Mouse (Mus musculus) kidney, embryonic 15.5 days (tissue): ENCODE data around the gene Dpyd. TPM values are rescaled to one million over a fixed set of nuclear protein-coding genes. Genes with fewer than 3 reads are reported as not detected.

Experiments used
- ATAC-seq: fragments of 200-750 bp; cut with Nextera tagmentation; replicated peaks from 2 replicates; pipeline ENCODE4 v1.8.0; 2017; ENCODE audit warnings: moderate TSS enrichment; ENCODE audit not compliant: low FRiP score
- H3K27ac ChIP-seq: fragments of 300-500 bp; sonication (generic); 2 replicates; pipeline ENCODE4 v1.5.1; 2015; ENCODE audit warnings: mild to moderate bottlenecking, inconsistent platforms
- H3K27me3 ChIP-seq: fragments of 300-500 bp; sonication (generic); 2 replicates; pipeline ENCODE4 v1.6.1; 2015; ENCODE audit warnings: inconsistent platforms
- H3K36me3 ChIP-seq: fragments of 300-500 bp; sonication (generic); 2 replicates; pipeline ENCODE4 v1.6.1; 2015; ENCODE audit warnings: inconsistent platforms
- H3K4me1 ChIP-seq: fragments of 300-500 bp; sonication (generic); 2 replicates; pipeline ENCODE4 v1.6.1; 2015; ENCODE audit warnings: inconsistent platforms
- H3K4me2 ChIP-seq: fragments of 300-500 bp; sonication (generic); 2 replicates; pipeline ENCODE4 v1.6.1; 2015; ENCODE audit warnings: moderate library complexity, mild to moderate bottlenecking, inconsistent platforms
- H3K4me3 ChIP-seq: fragments of 300-500 bp; sonication (generic); replicated peaks from 2 replicates; pipeline ENCODE4 v1.5.1; 2015; ENCODE audit warnings: mild to moderate bottlenecking, inconsistent platforms
- H3K9ac ChIP-seq: fragments of 300-500 bp; sonication (generic); 2 replicates; pipeline ENCODE4 v1.6.1; 2015; ENCODE audit warnings: mild to moderate bottlenecking, inconsistent platforms
- H3K9me3 ChIP-seq: fragments of 300-500 bp; sonication (generic); replicated peaks from 2 replicates; pipeline ENCODE4 v1.6.1; 2016; ENCODE audit warnings: inconsistent platforms
- WGBS: fragments of 180-500 bp; shearing (Covaris S2); methylation state at CpG from one replicate; pipeline ENCODE4 v1.1.7; 2015; ENCODE audit warnings: mixed read lengths; 5-methylcytosine and 5-hydroxymethylcytosine counted together
- polyA plus RNA-seq: library from polyadenylated mRNA; unstranded; fragments of >200 nt; fragmentation: Nextera tagmentation; extraction: Ambion mirVana; gene quantifications from 2 replicates; pipeline ENCODE4 v1.2.1, GENCODE M21; 2015

Dpyd gene
- polyA plus RNA-seq, 1 experiment from 2014 or later: 5.6 TPM

DNA sequence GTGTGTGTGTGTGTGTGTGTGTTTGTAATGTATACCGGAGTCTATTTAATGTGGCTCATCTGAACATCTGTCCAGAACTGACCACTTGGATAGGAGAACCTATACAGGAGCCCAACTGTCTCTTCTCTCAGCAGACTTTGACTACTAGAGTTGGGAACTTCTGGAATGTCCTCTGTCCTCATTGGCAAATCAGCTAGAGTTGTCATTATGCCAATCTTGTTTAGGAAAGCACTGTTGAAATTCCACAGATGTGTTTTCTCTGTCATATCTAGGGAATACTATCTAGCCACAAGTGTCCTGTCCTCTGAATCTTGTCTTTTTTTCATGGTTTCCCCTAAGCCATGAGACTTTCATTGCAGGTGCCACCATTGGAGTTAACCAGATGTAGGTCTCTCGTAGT is 718.7 kb downstream of the Dpyd start:
- Histone ChIP-seq H3K27me3 (no peaks in the 10 kb centered on the region), H3K27ac (no peak overlapping the region), H3K4me2 (no peak overlapping the region), H3K9ac (no peak overlapping the region), H3K9me3 (no peaks in the 10 kb centered on the region), H3K36me3 (no peaks in the 10 kb centered on the region), H3K4me3 (no peak overlapping the region), H3K4me1 (no peaks in the 10 kb centered on the region)
- WGBS: 93% methylated on average over 2 of the region's 2 CpGs
- ATAC-seq: no peak

DNA sequence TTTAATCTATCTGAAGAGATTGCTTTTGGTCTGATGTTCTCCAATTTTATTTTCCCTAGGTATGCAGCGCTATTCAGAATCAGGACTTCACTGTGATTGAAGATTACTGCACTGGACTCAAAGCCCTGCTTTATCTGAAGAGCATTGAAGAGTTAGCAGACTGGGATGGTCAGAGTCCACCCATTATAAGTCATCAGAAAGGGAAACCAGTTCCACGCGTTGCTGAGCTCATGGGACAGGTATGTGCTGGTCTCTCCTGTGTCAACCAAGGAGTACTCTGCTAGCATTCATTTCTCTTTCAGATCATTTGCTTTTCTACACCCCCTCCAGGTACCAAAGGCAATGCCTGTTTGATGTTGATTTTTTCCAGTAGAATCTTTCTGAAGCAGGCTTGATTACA is 752.8 kb downstream of the Dpyd start:
- 94% methylated on average over 3 of the region's 3 CpGs for WGBS
- Histone ChIP-seq H3K4me1 (no peaks in the 10 kb centered on the region), H3K9me3 (no peaks in the 10 kb centered on the region), H3K27me3 (no peaks in the 10 kb centered on the region), H3K4me2 (no peak overlapping the region), H3K4me3 (no peak overlapping the region), H3K9ac (no peak overlapping the region), H3K27ac (no peak overlapping the region), H3K36me3 (no peaks in the 10 kb centered on the region)
- ATAC-seq: no peak

GRCm38 (mm10) chr3:119329063-119329462 is 767.1 kb downstream of the Dpyd start:
- Histone ChIP-seq H3K27me3 (no peaks in the 10 kb centered on the region), H3K27ac (no peak overlapping the region), H3K9me3 (no peaks in the 10 kb centered on the region), H3K9ac (no peak overlapping the region), H3K4me1 (no peaks in the 10 kb centered on the region), H3K36me3 (no peaks in the 10 kb centered on the region), H3K4me2 (no peak overlapping the region), H3K4me3 (no peak overlapping the region)
- 85% methylated on average over 7 of the region's 7 CpGs for WGBS
- ATAC-seq: no peak

DNA sequence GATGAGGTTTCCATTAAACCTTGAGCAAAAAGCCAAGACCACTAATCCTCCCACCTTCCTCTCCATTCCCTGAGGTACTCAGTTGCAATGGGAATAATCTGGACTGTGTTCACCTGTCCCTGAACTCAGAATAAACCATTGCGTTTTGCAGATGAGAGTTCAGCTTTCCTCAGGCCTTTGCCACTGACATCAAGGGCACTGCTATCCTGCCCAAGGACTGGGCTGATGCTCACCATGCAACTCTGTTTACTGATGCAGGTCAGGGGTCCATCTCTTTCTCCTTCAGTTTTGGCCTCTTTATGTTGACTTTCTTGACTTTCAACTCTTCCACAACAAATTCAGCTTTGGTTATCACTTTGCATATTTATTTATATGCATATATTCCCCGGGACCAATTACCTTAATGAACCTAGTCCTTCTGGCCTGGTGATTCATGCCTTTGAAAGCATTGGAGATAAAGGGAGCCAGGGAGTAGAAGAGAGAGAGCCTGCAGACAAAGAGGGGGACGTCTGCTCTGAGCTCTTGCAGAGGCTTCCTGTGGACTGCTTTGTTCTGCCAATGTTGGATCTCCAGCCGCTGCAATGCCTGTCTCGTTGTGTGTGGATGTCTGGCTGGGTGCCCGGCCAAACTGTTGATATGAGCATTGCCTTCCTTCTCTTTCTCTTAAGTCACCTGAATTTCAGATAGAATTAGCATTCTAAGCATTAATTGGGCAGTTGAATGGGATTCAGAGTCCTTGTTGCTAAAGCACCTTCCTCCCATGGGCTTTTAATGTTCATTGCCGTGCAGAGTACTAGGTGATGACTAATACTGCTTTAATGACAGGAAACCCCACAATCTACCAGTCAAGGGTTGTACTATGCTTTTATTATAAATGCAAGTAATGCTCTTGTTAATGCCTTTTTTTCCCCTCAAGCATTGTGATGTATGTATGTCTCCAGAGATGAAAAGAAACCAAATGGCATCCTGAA is 771.7 kb downstream of the Dpyd start:
- no peak for ATAC-seq
- H3K4me3 ChIP-seq: no peak overlapping the region
- H3K9ac ChIP-seq: no peak overlapping the region
- H3K4me2 ChIP-seq: no peak overlapping the region
- H3K27me3 ChIP-seq: no peaks in the 10 kb centered on the region
- no peak overlapping the region for H3K27ac ChIP-seq
- 51% methylated on average over 7 of the region's 7 CpGs for WGBS
- no peaks in the 10 kb centered on the region for H3K36me3 ChIP-seq
- no peaks in the 10 kb centered on the region for H3K4me1 ChIP-seq
- no peaks in the 10 kb centered on the region for H3K9me3 ChIP-seq

DNA sequence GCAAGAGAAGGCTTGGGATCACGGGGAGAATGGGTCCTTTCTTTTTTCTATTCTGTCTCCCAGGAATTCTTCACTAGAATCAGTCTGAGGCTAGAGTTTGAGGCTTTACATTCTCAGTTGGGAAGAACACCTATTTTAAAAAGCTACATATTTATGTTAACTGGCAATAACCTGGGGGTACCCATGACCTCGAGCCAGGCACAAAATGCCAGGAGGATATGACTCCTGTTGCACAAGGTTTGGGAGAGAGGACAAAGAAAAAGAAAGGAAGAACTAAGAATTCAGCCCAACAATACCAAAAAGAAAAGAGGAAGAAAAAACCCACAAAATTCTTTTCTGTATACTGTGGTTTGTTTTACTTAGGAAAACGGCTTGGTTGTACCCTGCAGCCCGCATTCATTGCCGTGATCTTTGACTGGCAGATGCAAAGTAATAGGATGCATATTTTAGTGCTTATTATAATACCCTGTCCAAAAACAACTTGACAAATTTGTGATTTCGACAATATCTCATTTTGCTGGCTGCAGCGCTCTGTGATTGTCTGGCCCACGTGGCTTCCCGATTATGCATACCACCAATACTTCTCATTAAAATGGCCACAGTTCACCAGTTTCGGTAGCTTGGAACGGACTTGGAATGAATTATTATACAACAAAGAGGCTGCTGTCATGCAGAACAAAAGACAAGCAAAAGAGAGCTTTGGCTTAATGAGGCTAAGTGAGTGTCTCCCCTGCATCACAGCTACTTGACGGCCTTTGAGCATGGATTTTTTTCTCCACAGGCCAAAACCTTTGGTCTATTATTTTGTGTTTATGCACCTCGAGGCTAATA is 799.8 kb downstream of the Dpyd start:
- H3K36me3 ChIP-seq: no peaks in the 10 kb centered on the region
- no peak overlapping the region for H3K4me2 ChIP-seq
- H3K4me3 ChIP-seq: no peak overlapping the region
- H3K27me3 ChIP-seq: no peaks in the 10 kb centered on the region
- no peak overlapping the region for H3K27ac ChIP-seq
- H3K9me3 ChIP-seq: no peaks in the 10 kb centered on the region
- H3K9ac ChIP-seq: no peak overlapping the region
- no peaks in the 10 kb centered on the region for H3K4me1 ChIP-seq
- 81% methylated on average over 13 of the region's 13 CpGs for WGBS
- no peak for ATAC-seq

DNA sequence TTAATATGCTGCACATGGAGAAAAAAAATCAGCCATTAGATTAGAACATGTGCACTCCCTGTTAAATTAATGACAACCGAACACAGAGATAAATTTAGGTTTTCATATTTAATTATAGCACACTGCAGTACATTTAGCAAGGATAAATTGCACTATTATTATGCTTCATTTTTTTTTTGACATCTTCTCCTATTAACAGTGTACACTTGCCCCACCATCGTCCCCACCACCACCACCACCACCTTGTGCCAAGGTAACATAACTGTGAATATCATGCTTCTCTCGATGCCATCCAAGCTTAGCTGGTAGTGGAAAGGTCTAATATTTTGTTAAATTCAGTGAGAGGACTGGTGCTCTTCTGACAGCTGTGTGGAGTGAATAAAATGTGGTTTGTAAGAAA is 800.5 kb downstream of the Dpyd start:
- Histone ChIP-seq H3K4me2 (no peak overlapping the region), H3K27me3 (no peaks in the 10 kb centered on the region), H3K9ac (no peak overlapping the region), H3K36me3 (no peaks in the 10 kb centered on the region), H3K9me3 (no peaks in the 10 kb centered on the region), H3K4me1 (no peaks in the 10 kb centered on the region), H3K27ac (no peak overlapping the region), H3K4me3 (no peak overlapping the region)
- WGBS: 85% methylated on average over 3 of the region's 3 CpGs
- no peak for ATAC-seq

- no peak overlapping the region for H3K4me3 ChIP-seq
- WGBS: 58% methylated on average over 2 of the region's 2 CpGs
- no peak overlapping the region for H3K9ac ChIP-seq
- no peaks in the 10 kb centered on the region for H3K27me3 ChIP-seq
- no peaks in the 10 kb centered on the region for H3K36me3 ChIP-seq
- no peaks in the 10 kb centered on the region for H3K9me3 ChIP-seq
- H3K4me1 ChIP-seq: no peaks in the 10 kb centered on the region
- H3K4me2 ChIP-seq: no peak overlapping the region
- no peak for ATAC-seq
- no peak overlapping the region for H3K27ac ChIP-seq
Measured at GRCm38 (mm10) chr3:119368931-119369330, 807.0 kb downstream of the Dpyd start.

- H3K27ac ChIP-seq: no peak overlapping the region
- H3K4me2 ChIP-seq: no peak overlapping the region
- no peaks in the 10 kb centered on the region for H3K9me3 ChIP-seq
- no peaks in the 10 kb centered on the region for H3K36me3 ChIP-seq
- no peaks in the 10 kb centered on the region for H3K27me3 ChIP-seq
- no peaks in the 10 kb centered on the region for H3K4me1 ChIP-seq
- H3K9ac ChIP-seq: no peak overlapping the region
- 75% methylated on average over 1 of the region's 1 CpGs for WGBS
- ATAC-seq: no peak
- no peak overlapping the region for H3K4me3 ChIP-seq
Measured at GRCm38 (mm10) chr3:119381119-119381518, 819.2 kb downstream of the Dpyd start.

- no peaks in the 10 kb centered on the region for H3K9me3 ChIP-seq
- no peak for ATAC-seq
- no peak overlapping the region for H3K9ac ChIP-seq
- no peak overlapping the region for H3K27ac ChIP-seq
- no peaks in the 10 kb centered on the region for H3K4me1 ChIP-seq
- no peak overlapping the region for H3K4me3 ChIP-seq
- H3K36me3 ChIP-seq: no peaks in the 10 kb centered on the region
- H3K27me3 ChIP-seq: no peaks in the 10 kb centered on the region
- no peak overlapping the region for H3K4me2 ChIP-seq
- 93% methylated on average over 1 of the region's 1 CpGs for WGBS
Measured at GRCm38 (mm10) chr3:119382395-119382794, 820.5 kb downstream of the Dpyd start.

DNA sequence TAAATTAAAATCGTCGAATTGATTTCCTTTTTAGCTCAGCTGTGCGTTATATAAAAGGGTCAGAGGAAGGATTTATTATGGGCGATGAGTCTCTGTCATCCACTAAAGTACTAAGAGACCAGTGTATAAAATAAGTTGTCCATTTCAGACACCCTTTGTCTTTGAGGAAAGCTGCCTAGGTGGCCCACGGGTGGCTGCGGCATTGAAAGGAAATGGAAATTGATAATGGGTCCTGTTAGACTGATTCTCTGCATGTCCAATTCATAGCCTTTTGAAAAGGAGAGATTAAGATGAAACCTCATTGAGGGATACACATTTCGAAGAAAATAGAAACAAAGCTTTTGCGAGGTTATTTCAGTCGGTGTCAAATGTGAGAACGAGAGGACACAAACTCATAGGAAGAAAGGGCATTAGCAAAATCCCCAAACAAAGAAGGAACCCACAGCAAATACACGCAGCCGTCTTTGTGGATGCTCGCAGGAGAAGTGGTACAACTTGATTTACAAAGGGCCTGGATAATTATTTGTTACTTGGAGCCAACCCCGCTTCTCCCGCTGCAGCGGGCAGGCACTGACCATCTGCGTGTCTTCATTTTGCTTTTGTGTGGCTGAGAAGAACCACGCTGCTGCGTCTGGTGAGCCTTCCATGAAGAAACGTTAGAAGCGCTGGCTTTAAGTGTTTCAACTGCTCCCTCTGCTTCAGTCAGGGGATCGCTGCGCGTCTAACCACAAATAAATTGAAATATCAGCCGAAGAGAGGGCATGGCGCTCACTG is 825.6 kb downstream of the Dpyd start:
- Histone ChIP-seq H3K4me2 (0 out of 2 replicates have a peak overlapping the region, but pooled peaks have one; percentile 12), H3K36me3 (no peaks in the 10 kb centered on the region)
- 70% methylated on average over 26 of the region's 26 CpGs for WGBS

GRCm38 (mm10) chr3:119397205-119397604 is 835.3 kb downstream of the Dpyd start:
- H3K27ac ChIP-seq: no peak overlapping the region
- H3K4me1 ChIP-seq: no peaks in the 10 kb centered on the region
- H3K9ac ChIP-seq: no peak overlapping the region
- WGBS: 68% methylated on average over 5 of the region's 5 CpGs
- no peaks in the 10 kb centered on the region for H3K27me3 ChIP-seq
- H3K9me3 ChIP-seq: no peaks in the 10 kb centered on the region
- H3K4me3 ChIP-seq: no peak overlapping the region
- H3K36me3 ChIP-seq: no peaks in the 10 kb centered on the region
- no peak for ATAC-seq
- no peak overlapping the region for H3K4me2 ChIP-seq

More for the DNA sequence above, 825.6 kb downstream of the Dpyd start:
- ATAC-seq: no peak
- Histone ChIP-seq H3K9me3 (no peaks in the 10 kb centered on the region), H3K9ac (no peak overlapping the region), H3K27me3 (no peaks in the 10 kb centered on the region), H3K4me3 (no peak overlapping the region), H3K4me1 (no peaks in the 10 kb centered on the region), H3K27ac (no peak overlapping the region)
